Mouse (Mus musculus) neural tube, embryonic 14.5 days (tissue): ENCODE measurements at regions not wholly inside any gene's neighbourhood (a gene's known extent, or its start where the extent isn't known, plus 50 kb on each side); places are given as distances from the start of the nearest gene placed in this dataset.
A peak's percentile ranks its signal among the peaks of the same experiment; 100 is the strongest.

Experiments
- ATAC-seq: fragments of 200-750 bp; cut with Nextera tagmentation; 2 replicates; pipeline ENCODE4 v1.8.0; 2017; ENCODE audit warnings: low read depth, mild to moderate bottlenecking, moderate TSS enrichment, moderate library complexity
- H3K27ac ChIP-seq: fragments of 300-500 bp; sonication (generic); 2 replicates; pipeline ENCODE4 v1.5.1; 2014; ENCODE audit warnings: low read depth, mild to moderate bottlenecking, control low read depth, low read length, moderate library complexity, mixed read lengths
- H3K27me3 ChIP-seq: fragments of 300-500 bp; sonication (generic); 2 replicates; pipeline ENCODE4 v1.6.1; 2014; ENCODE audit warnings: low read length; ENCODE audit not compliant: control insufficient read depth, insufficient read depth
- H3K36me3 ChIP-seq: fragments of 300-500 bp; sonication (generic); 2 replicates; pipeline ENCODE4 v1.6.1; 2014; ENCODE audit warnings: low read length, mixed read lengths; ENCODE audit not compliant: control insufficient read depth, insufficient read depth
- H3K4me1 ChIP-seq: fragments of 300-500 bp; sonication (generic); 2 replicates; pipeline ENCODE4 v1.6.1; 2014; ENCODE audit warnings: low read length; ENCODE audit not compliant: control insufficient read depth, insufficient read depth
- H3K4me2 ChIP-seq: fragments of 300-500 bp; sonication (generic); 2 replicates; pipeline ENCODE4 v1.6.1; 2014; ENCODE audit warnings: mild to moderate bottlenecking, low read depth, low read length, control low read depth
- H3K4me3 ChIP-seq: fragments of 300-500 bp; sonication (generic); 2 replicates; pipeline ENCODE4 v1.5.1; 2014; ENCODE audit warnings: low read depth, low read length, control low read depth, mixed read lengths
- H3K9ac ChIP-seq: fragments of 300-500 bp; sonication (generic); replicated peaks from 2 replicates; pipeline ENCODE4 v1.6.1; 2014; ENCODE audit warnings: low read depth, mild to moderate bottlenecking, control low read depth, low read length, mixed read lengths
- H3K9me3 ChIP-seq: fragments of 300-500 bp; sonication (generic); 2 replicates; pipeline ENCODE4 v1.6.1; 2016; ENCODE audit warnings: low read length; ENCODE audit not compliant: control insufficient read depth
- WGBS: fragments of 180-500 bp; shearing (Covaris S2); extraction: QIAGEN DNeasy Blood & Tissue Kit; methylation state at CpG from one replicate; pipeline ENCODE4 v1.1.7; 2014; 5-methylcytosine and 5-hydroxymethylcytosine counted together

- Histone ChIP-seq H3K9me3 (no peaks in the 10 kb centered on the region), H3K4me2 (no peak overlapping the region)
Observed at GRCm38 (mm10) chr16:30869136-30869909, 211.9 kb downstream of the Xxylt1 start.

GRCm38 (mm10) chr16:30870110-30870509 is 211.1 kb downstream of the Xxylt1 start:
- Histone ChIP-seq H3K4me2 (no peak overlapping the region), H3K27ac (no peak overlapping the region), H3K27me3 (no peaks in the 10 kb centered on the region), H3K9me3 (no peaks in the 10 kb centered on the region), H3K4me3 (no peak overlapping the region), H3K9ac (no peak overlapping the region), H3K4me1 (no peaks in the 10 kb centered on the region), H3K36me3 (no peaks in the 10 kb centered on the region)
- ATAC-seq: no peak
- WGBS: 82% methylated on average over 14 of the region's 14 CpGs

More at GRCm38 (mm10) chr16:30869136-30869909, 211.9 kb downstream of the Xxylt1 start:
- WGBS: 93% methylated on average over 7 of the region's 7 CpGs
- Histone ChIP-seq H3K4me1 (no peaks in the 10 kb centered on the region), H3K4me3 (no peak overlapping the region), H3K36me3 (no peaks in the 10 kb centered on the region), H3K9ac (no peak overlapping the region), H3K27me3 (no peaks in the 10 kb centered on the region), H3K27ac (no peak overlapping the region)
- ATAC-seq: no peak

- no peak overlapping the region for H3K4me3 ChIP-seq
- WGBS: 17% methylated on average over 2 of the region's 2 CpGs
- H3K4me2 ChIP-seq: no peak overlapping the region
- H3K4me1 ChIP-seq: no peaks in the 10 kb centered on the region
- no peaks in the 10 kb centered on the region for H3K27me3 ChIP-seq
- H3K9me3 ChIP-seq: no peaks in the 10 kb centered on the region
- no peak for ATAC-seq
- H3K9ac ChIP-seq: no peak overlapping the region
- H3K27ac ChIP-seq: no peak overlapping the region
- no peaks in the 10 kb centered on the region for H3K36me3 ChIP-seq
Observed at GRCm38 (mm10) chr16:30870676-30871075, 210.6 kb downstream of the Xxylt1 start.

- 82% methylated on average over 5 of the region's 5 CpGs for WGBS
- H3K9me3 ChIP-seq: no peaks in the 10 kb centered on the region
- no peaks in the 10 kb centered on the region for H3K36me3 ChIP-seq
- H3K4me2 ChIP-seq: no peak overlapping the region
- no peak overlapping the region for H3K27ac ChIP-seq
- H3K27me3 ChIP-seq: no peaks in the 10 kb centered on the region
- no peak for ATAC-seq
- no peak overlapping the region for H3K4me3 ChIP-seq
- no peaks in the 10 kb centered on the region for H3K4me1 ChIP-seq
- no peak overlapping the region for H3K9ac ChIP-seq
Observed at GRCm38 (mm10) chr16:30872147-30872546, 209.1 kb downstream of the Xxylt1 start.

GRCm38 (mm10) chr16:30873493-30874211 is 207.6 kb downstream of the Xxylt1 start:
- no peaks in the 10 kb centered on the region for H3K4me1 ChIP-seq
- WGBS: 18% methylated on average over 26 of the region's 26 CpGs
- no peak overlapping the region for H3K9ac ChIP-seq
- H3K36me3 ChIP-seq: no peaks in the 10 kb centered on the region
- H3K4me2 ChIP-seq: no peak overlapping the region
- no peak overlapping the region for H3K4me3 ChIP-seq
- H3K27ac ChIP-seq: peak overlapping the region; percentile 60; the same call in 1 of the 2 replicates
- peak; percentile 77 for ATAC-seq
- no peaks in the 10 kb centered on the region for H3K9me3 ChIP-seq
- H3K27me3 ChIP-seq: no peaks in the 10 kb centered on the region

- WGBS: 20% methylated on average over 7 of the region's 7 CpGs
- H3K4me3 ChIP-seq: no peak overlapping the region
- no peaks in the 10 kb centered on the region for H3K27me3 ChIP-seq
- H3K36me3 ChIP-seq: no peaks in the 10 kb centered on the region
- no peaks in the 10 kb centered on the region for H3K9me3 ChIP-seq
- peak; percentile 58; the same call in 1 of the 2 replicates for ATAC-seq
- H3K4me2 ChIP-seq: no peak overlapping the region
- H3K9ac ChIP-seq: no peak overlapping the region
- no peaks in the 10 kb centered on the region for H3K4me1 ChIP-seq
- 0 out of 2 replicates have a peak overlapping the region, but pooled peaks have one; percentile 28 for H3K27ac ChIP-seq
Observed at GRCm38 (mm10) chr16:30875235-30875829, 205.9 kb downstream of the Xxylt1 start.

- no peak overlapping the region for H3K9ac ChIP-seq
- H3K27me3 ChIP-seq: no peaks in the 10 kb centered on the region
- H3K36me3 ChIP-seq: no peaks in the 10 kb centered on the region
- WGBS: 63% methylated on average over 1 of the region's 1 CpGs
- H3K27ac ChIP-seq: no peak overlapping the region
- H3K4me1 ChIP-seq: peaks cover under 1% of the 10 kb centered on the region; the same call in 1 of the 2 replicates
- no peak overlapping the region for H3K4me3 ChIP-seq
- no peak for ATAC-seq
- no peaks in the 10 kb centered on the region for H3K9me3 ChIP-seq
- no peak overlapping the region for H3K4me2 ChIP-seq
Observed at GRCm38 (mm10) chr16:30878821-30879220, 202.4 kb downstream of the Xxylt1 start.

- Histone ChIP-seq H3K27ac (no peak overlapping the region), H3K9me3 (no peaks in the 10 kb centered on the region), H3K4me1 (peaks cover 4% of the 10 kb centered on the region; the same call in 1 of the 2 replicates), H3K4me2 (no peak overlapping the region), H3K9ac (no peak overlapping the region), H3K27me3 (no peaks in the 10 kb centered on the region), H3K4me3 (no peak overlapping the region), H3K36me3 (no peaks in the 10 kb centered on the region)
- 93% methylated on average over 1 of the region's 1 CpGs for WGBS
- ATAC-seq: no peak
Observed at GRCm38 (mm10) chr16:30879878-30880277, 201.4 kb downstream of the Xxylt1 start.

GRCm38 (mm10) chr16:30880682-30881081 is 200.6 kb downstream of the Xxylt1 start:
- no peaks in the 10 kb centered on the region for H3K27me3 ChIP-seq
- no peak overlapping the region for H3K4me3 ChIP-seq
- H3K9ac ChIP-seq: no peak overlapping the region
- peaks cover 4% of the 10 kb centered on the region; the same call in 1 of the 2 replicates for H3K4me1 ChIP-seq
- no peaks in the 10 kb centered on the region for H3K9me3 ChIP-seq
- no peak overlapping the region for H3K4me2 ChIP-seq
- WGBS: 94% methylated on average over 3 of the region's 3 CpGs
- ATAC-seq: no peak
- H3K27ac ChIP-seq: no peak overlapping the region
- no peaks in the 10 kb centered on the region for H3K36me3 ChIP-seq
